Comparison of ENCODE assay signal across 23 mouse cellular contexts in genomic region chr14:101746635-101747034, GRCm38 (mm10). TPM values are rescaled to one million over a fixed set of nuclear protein-coding genes. Genes with fewer than 3 reads are reported as not detected.
DNase-seq lines count a peak whose midpoint lies in the region; ATAC-seq and TF ChIP-seq lines count a peak whose summit lies in the region.
"Had no signal": no experiment of that assay in that cellular context is flagged by ENCODE, and none has a peak within 500 bp of the region (broad histone marks: within the 10 kb centered on the region; RNA-seq: fewer than 3 reads in every experiment).

No protein-coding gene starts in this region.

- H3K4me3 ChIP-seq in midbrain, postnatal 0 days (ENCODE audit: low read depth, low read length), result no peak overlapping the region
- H3K4me3 ChIP-seq: heart, embryonic 10.5 days; hindbrain, embryonic 10.5 days; midbrain, embryonic 13.5 days; neural tube, embryonic 13.5 days had no signal

- 92% methylated on average over 3 of the region's 3 CpGs for WGBS in midbrain, postnatal 0 days

- H3K9ac ChIP-seq in midbrain, postnatal 0 days (replicated peaks; ENCODE audit: low read length, poor library complexity, severe bottlenecking), result no peak overlapping the region
- H3K9ac ChIP-seq: forebrain, postnatal 0 days; liver, postnatal 0 days; midbrain, embryonic 13.5 days; neural tube, embryonic 13.5 days had no signal

- H3K9me3 ChIP-seq in midbrain, postnatal 0 days (ENCODE audit: low read length), result no peaks in the 10 kb centered on the region
- H3K9me3 ChIP-seq: heart, embryonic 10.5 days; hindbrain, embryonic 10.5 days; midbrain, embryonic 13.5 days; neural tube, embryonic 13.5 days had no signal

- no peak for TF ChIP-seq CTCF in midbrain, postnatal 0 days (IDR thresholded peaks at IDR 0.05)

- H3K4me2 ChIP-seq in midbrain, postnatal 0 days (ENCODE audit: low read depth, low read length, poor library complexity, severe bottlenecking), result no peak overlapping the region
- H3K4me2 ChIP-seq: midbrain, embryonic 13.5 days; neural tube, embryonic 13.5 days had no signal

- no peaks in the 10 kb centered on the region for H3K36me3 ChIP-seq in midbrain, postnatal 0 days (ENCODE audit: insufficient read depth, low read length)
- H3K36me3 ChIP-seq: heart, embryonic 10.5 days; hindbrain, embryonic 10.5 days; midbrain, embryonic 13.5 days; neural tube, embryonic 13.5 days had no signal

- no peak overlapping the region for H3K27ac ChIP-seq in midbrain, postnatal 0 days (ENCODE audit: low read depth, low read length)
- H3K27ac ChIP-seq: heart, embryonic 10.5 days; hindbrain, embryonic 10.5 days; midbrain, embryonic 13.5 days; neural tube, embryonic 13.5 days had no signal

- no peak for ATAC-seq in midbrain, postnatal 0 days (ENCODE audit: low FRiP score)
- ATAC-seq: forebrain, postnatal 0 days; liver, postnatal 0 days; midbrain, embryonic 13.5 days had no signal

- peak; percentile 31 for DNase-seq in embryo, embryonic 11 days
- no peak for DNase-seq in embryo, embryonic 10 days (ENCODE audit: low spot score)
- DNase-seq in kidney, postnatal 14 days, result peak; percentile 44
- no peak for DNase-seq in kidney, postnatal 10 days
- peak; percentile 53 for DNase-seq in fibroblast of lung, adult 2 months (ENCODE audit: low read depth)
- DNase-seq in adrenal gland, postnatal 14 days, result no peak
- DNase-seq in adrenal gland, postnatal 36 days, result no peak
- DNase-seq in midbrain, postnatal 0 days (ENCODE audit: low spot score), result no peak
- DNase-seq: cerebellum, adult 9-10 months; forebrain, postnatal 0 days; layer of hippocampus, adult 9-11 months; liver, postnatal 0 days; lung, postnatal 10 days; thymus, postnatal 25 days had no signal

- no peaks in the 10 kb centered on the region for H3K4me1 ChIP-seq in midbrain, postnatal 0 days (ENCODE audit: insufficient read depth, low read length)
- H3K4me1 ChIP-seq: heart, embryonic 10.5 days; hindbrain, embryonic 10.5 days; midbrain, embryonic 13.5 days; neural tube, embryonic 13.5 days had no signal

- no peaks in the 10 kb centered on the region for H3K27me3 ChIP-seq in midbrain, postnatal 0 days (ENCODE audit: insufficient read depth, low read length)
- H3K27me3 ChIP-seq: midbrain, embryonic 13.5 days; neural tube, embryonic 13.5 days had no signal

RNA-seq across cellular contexts. Expression of gene Lmo7, which starts 16.9 kb away (rescaled TPM):
- total RNA-seq in adrenal gland, postnatal 14 days (2021), result 25.8 and 29.9 TPM in 2 replicates
- 10 to 100 TPM; 16.3 to 19.8 TPM for total RNA-seq in adrenal gland, postnatal 36 days (2021)
- 6.1 and 8.1 TPM in 2 replicates for total RNA-seq in midbrain, postnatal 0 days (2014; rRNA removed)
- polyA plus RNA-seq in midbrain, postnatal 0 days (2015; fragmentation: Nextera tagmentation; extraction: Ambion mirVana), result 2.8 and 3.0 TPM in 2 replicates

RNA-seq across cellular contexts. Expression of gene Gm9922, which starts 17.0 kb away (rescaled TPM):
- total RNA-seq in adrenal gland, postnatal 14 days (2021), result 4.0 and 5.1 TPM in 2 replicates
- 1 to 10 TPM; 1.4 to 2.0 TPM for total RNA-seq in adrenal gland, postnatal 36 days (2021)
- not detected in 2 replicates for total RNA-seq in midbrain, postnatal 0 days (2014; rRNA removed)
- 0.69 TPM in 1 of 2 replicates, not detected in the other for polyA plus RNA-seq in midbrain, postnatal 0 days (2015; fragmentation: Nextera tagmentation; extraction: Ambion mirVana)
- total RNA-seq: common myeloid progenitor, adult 5-6 weeks; forebrain, postnatal 0 days; gastrocnemius, adult 18-20 months; left cerebral cortex, adult 8-10 months; megakaryocyte, adult 5-6 weeks had no signal
- polyA plus RNA-seq: hindbrain, embryonic 10.5 days; liver, postnatal 0 days; midbrain, embryonic 13.5 days; neural tube, embryonic 13.5 days; testis, adult 2 months had no signal

Comparison
In these comparisons a context has a peak if more than half of its experiments do, and no peak if none do; other contexts are left out.
1. DNase-seq: peak in embryo, embryonic 11 days (single experiment), kidney, postnatal 14 days (single experiment) and fibroblast of lung, adult 2 months (single experiment); none in embryo, embryonic 10 days (single experiment), kidney, postnatal 10 days (single experiment), adrenal gland, postnatal 14 days (single experiment), adrenal gland, postnatal 36 days (0 of 2) and midbrain, postnatal 0 days (single experiment).